Mouse (Mus musculus) forebrain, embryonic 11.5 days (tissue): ENCODE results near the gene Mtmr3. TPM values are rescaled to one million over a fixed set of nuclear protein-coding genes. Genes with fewer than 3 reads are reported as not detected.

Experiments
- ATAC-seq: fragments of 200-750 bp; cut with Nextera tagmentation; replicated peaks from 2 replicates; pipeline ENCODE4 v1.8.0; 2017; ENCODE audit warnings: moderate TSS enrichment; ENCODE audit not compliant: low FRiP score
- DNase-seq: peaks from one replicate; pipeline ENCODE4 v3.0.0-alpha.2; 2017; ENCODE audit warnings: low spot score
- H3K27ac ChIP-seq: fragments of 300-500 bp; sonication (generic); 2 replicates; pipeline ENCODE4 v1.5.1; 2014; ENCODE audit warnings: low read depth, low read length
- H3K27me3 ChIP-seq: fragments of 300-500 bp; sonication (generic); 2 replicates; pipeline ENCODE4 v1.6.1; 2014; ENCODE audit warnings: mild to moderate bottlenecking, low read length, mixed read lengths; ENCODE audit not compliant: control insufficient read depth, insufficient read depth
- H3K36me3 ChIP-seq: fragments of 300-500 bp; sonication (generic); 2 replicates; pipeline ENCODE4 v1.6.1; 2014; ENCODE audit warnings: mild to moderate bottlenecking, low read length, moderate library complexity, mixed read lengths; ENCODE audit not compliant: control insufficient read depth, insufficient read depth
- H3K4me1 ChIP-seq: fragments of 300-500 bp; sonication (generic); replicated peaks from 2 replicates; pipeline ENCODE4 v1.6.1; 2014; ENCODE audit warnings: low read length, mixed read lengths; ENCODE audit not compliant: control insufficient read depth, insufficient read depth
- H3K4me2 ChIP-seq: fragments of 300-500 bp; sonication (generic); 2 replicates; pipeline ENCODE4 v1.6.1; 2014; ENCODE audit warnings: low read depth, mild to moderate bottlenecking, low read length, moderate library complexity, mixed read lengths; ENCODE audit not compliant: severe bottlenecking
- H3K4me3 ChIP-seq: fragments of 300-500 bp; sonication (generic); 2 replicates; pipeline ENCODE4 v1.5.1; 2014; ENCODE audit warnings: low read depth, low read length
- H3K9ac ChIP-seq: fragments of 300-500 bp; sonication (generic); 2 replicates; pipeline ENCODE4 v1.6.1; 2014; ENCODE audit warnings: low read length
- H3K9me3 ChIP-seq: fragments of 300-500 bp; sonication (generic); 2 replicates; pipeline ENCODE4 v1.6.1; 2016; ENCODE audit warnings: low read length, mixed read lengths; ENCODE audit not compliant: control insufficient read depth
- WGBS: fragments of 180-500 bp; shearing (Covaris S2); extraction: QIAGEN DNeasy Blood & Tissue Kit; methylation state at CpG from one replicate; pipeline ENCODE4 v1.1.7; 2014; 5-methylcytosine and 5-hydroxymethylcytosine counted together
- polyA plus RNA-seq: library from polyadenylated mRNA; unstranded; fragments of >200 nt; fragmentation: Nextera tagmentation; extraction: Ambion mirVana; gene quantifications from 2 replicates; pipeline ENCODE4 v1.2.1, GENCODE M21; 2014

Gene Mtmr3
- polyA plus RNA-seq, 1 experiment from 2014 or later = 43.1 TPM

DNA sequence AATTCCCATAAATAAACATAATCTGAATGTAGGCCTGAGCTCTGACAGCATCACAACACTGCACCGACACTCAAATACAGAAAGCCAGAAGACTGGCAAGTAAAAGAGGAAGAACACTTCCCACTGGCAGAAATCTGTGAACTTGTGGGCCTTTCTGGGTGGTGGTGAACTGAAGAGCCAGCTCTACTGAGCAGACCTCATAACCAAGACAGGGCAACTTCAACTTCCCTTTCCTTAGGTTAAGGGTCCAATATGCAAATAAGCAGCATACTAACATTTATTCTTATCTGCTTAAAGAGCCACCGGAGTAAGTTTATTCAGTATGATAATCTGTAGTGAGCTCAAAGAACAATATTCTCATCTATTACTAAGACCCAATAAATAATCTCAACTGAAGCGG is 67.5 kb downstream of the Mtmr3 start:
- Histone ChIP-seq H3K4me1 (no peaks in the 10 kb centered on the region), H3K4me2 (no peak overlapping the region), H3K27ac (no peak overlapping the region), H3K27me3 (no peaks in the 10 kb centered on the region), H3K36me3 (peaks cover 6% of the 10 kb centered on the region; the same call in 1 of the 2 replicates), H3K4me3 (no peak overlapping the region), H3K9me3 (no peaks in the 10 kb centered on the region), H3K9ac (no peak overlapping the region)
- no peak for ATAC-seq
- no peak for DNase-seq
- WGBS = 96% methylated on average over 3 of the region's 3 CpGs

DNA sequence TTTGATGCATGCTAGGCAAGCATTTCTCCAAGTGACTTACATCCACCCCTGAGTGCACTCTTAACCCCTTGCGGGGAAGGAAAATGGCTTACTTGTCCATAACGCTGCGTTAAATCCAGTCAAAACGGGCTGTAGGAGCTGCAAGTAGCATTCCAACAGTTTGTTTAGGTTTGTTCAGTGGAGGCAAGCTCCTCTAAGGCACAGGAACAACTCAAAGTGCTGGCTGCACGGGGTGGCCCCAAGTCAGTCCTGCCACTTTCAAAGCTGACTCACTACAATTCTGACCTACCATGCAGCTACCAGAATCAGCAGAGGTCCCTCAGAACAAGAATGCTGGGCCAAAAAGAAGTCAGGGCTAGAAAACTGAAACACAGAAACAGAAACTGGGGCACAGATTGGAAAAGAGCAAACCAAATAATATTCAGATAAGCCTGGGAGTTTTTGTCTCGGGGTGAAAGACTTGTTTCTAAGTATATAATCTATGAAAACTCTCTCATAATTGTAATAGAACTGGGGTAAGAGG is 72.5 kb downstream of the Mtmr3 start:
- H3K9ac ChIP-seq = no peak overlapping the region
- DNase-seq (no peak), ATAC-seq (no peak)
- peaks cover 2% of the 10 kb centered on the region; the same call in 1 of the 2 replicates for H3K36me3 ChIP-seq
- no peaks in the 10 kb centered on the region for H3K27me3 ChIP-seq
- no peak overlapping the region for H3K4me2 ChIP-seq
- H3K4me1 ChIP-seq = no peaks in the 10 kb centered on the region
- H3K4me3 ChIP-seq = no peak overlapping the region
- no peaks in the 10 kb centered on the region for H3K9me3 ChIP-seq
- WGBS = 95% methylated on average over 6 of the region's 6 CpGs
- H3K27ac ChIP-seq = no peak overlapping the region

DNA sequence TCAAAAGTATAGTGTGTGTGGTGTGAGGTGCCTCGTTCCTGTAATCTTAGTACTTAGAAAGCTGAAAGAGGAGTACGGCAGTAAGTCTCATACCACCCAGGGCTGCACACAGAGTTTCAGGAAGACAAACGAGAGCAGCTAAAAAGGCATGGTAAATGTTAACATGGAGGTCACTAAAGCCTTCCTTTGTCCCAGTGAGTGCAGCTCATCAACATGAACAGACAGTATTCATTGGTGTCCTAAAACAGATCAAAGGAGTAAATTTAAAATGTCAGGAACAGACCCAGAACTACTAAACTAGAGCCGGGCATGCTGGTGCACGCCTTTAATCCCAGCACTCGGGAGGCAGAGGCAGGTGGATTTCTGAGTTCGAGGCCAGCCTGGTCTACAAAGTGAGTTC is 75.7 kb downstream of the Mtmr3 start:
- no peaks in the 10 kb centered on the region for H3K9me3 ChIP-seq
- no peak overlapping the region for H3K4me3 ChIP-seq
- H3K36me3 ChIP-seq = no peaks in the 10 kb centered on the region
- DNase-seq (no peak), ATAC-seq (no peak)
- H3K4me1 ChIP-seq = no peaks in the 10 kb centered on the region
- WGBS = 86% methylated on average over 7 of the region's 7 CpGs
- no peak overlapping the region for H3K27ac ChIP-seq
- no peaks in the 10 kb centered on the region for H3K27me3 ChIP-seq
- H3K9ac ChIP-seq = no peak overlapping the region
- no peak overlapping the region for H3K4me2 ChIP-seq

DNA sequence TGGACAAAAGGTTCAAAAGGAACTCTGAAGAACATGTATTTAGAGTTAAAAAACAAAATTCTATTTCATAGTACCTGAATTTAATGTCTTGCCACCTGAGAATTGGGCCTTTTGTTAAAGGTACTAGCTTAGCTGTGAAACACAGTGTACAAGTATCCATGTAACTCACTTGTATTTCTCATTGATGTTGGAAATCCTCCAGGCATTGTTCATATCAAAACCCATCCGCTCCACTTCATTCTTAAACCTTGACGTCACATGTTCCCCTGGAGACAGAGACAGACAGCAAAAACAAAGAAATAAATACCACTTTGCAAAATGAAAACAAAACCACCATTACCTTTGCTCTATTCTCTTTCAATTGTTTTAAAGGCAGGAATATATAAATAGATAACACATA is 87.2 kb downstream of the Mtmr3 start:
- Histone ChIP-seq H3K27me3 (no peaks in the 10 kb centered on the region), H3K4me3 (no peak overlapping the region), H3K36me3 (peaks cover 3% of the 10 kb centered on the region; the same call in 1 of the 2 replicates), H3K9ac (no peak overlapping the region), H3K4me2 (no peak overlapping the region), H3K27ac (no peak overlapping the region), H3K4me1 (no peaks in the 10 kb centered on the region), H3K9me3 (no peaks in the 10 kb centered on the region)
- ATAC-seq (no peak), DNase-seq (no peak)
- WGBS = 72% methylated on average over 2 of the region's 2 CpGs

DNA sequence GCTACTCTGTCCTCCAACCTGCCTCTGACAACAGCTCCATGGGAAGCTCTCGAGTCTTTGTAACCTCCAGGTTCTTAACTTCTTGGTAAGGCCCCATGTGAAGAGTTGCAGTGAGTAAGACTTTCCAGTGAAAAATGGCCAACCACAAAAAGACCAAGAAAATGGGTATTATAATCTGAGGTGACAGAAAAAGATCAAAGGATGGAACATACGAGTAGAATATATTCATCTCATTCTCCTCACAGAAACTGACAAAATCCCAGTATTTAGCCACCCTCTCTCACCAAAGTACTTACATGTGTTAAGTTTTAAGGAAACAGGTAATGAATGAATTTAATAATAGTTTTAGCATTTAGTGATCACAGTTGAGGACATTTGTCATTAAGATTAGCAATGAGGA is 88.2 kb downstream of the Mtmr3 start:
- 93% methylated on average over 2 of the region's 2 CpGs for WGBS
- peaks cover 3% of the 10 kb centered on the region; the same call in 1 of the 2 replicates for H3K36me3 ChIP-seq
- no peak overlapping the region for H3K27ac ChIP-seq
- DNase-seq (no peak), ATAC-seq (no peak)
- H3K9me3 ChIP-seq = no peaks in the 10 kb centered on the region
- no peak overlapping the region for H3K4me3 ChIP-seq
- no peaks in the 10 kb centered on the region for H3K27me3 ChIP-seq
- no peak overlapping the region for H3K4me2 ChIP-seq
- H3K9ac ChIP-seq = no peak overlapping the region
- no peaks in the 10 kb centered on the region for H3K4me1 ChIP-seq

DNA sequence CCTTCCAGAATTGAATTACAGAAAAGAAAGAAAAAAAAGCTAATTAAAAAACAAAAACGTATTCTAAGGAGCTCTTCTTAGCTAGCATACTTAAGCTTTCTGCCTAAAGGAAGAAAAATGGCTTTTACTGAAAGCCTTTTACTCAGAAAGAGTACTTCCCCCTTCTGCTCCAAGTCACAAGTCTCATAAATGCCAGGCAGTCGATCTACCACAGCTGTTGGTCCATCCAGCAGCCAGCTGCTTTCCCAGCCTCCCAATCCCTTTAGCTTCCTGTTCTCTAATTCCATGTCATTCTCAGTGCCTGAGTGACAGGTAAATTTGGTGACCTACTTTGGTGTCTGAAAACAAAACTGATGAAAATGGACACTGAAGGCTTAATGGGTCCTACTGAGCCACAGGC is 92.5 kb downstream of the Mtmr3 start:
- Histone ChIP-seq H3K9ac (no peak overlapping the region), H3K9me3 (no peaks in the 10 kb centered on the region), H3K27me3 (no peaks in the 10 kb centered on the region), H3K27ac (no peak overlapping the region), H3K36me3 (peaks cover 3% of the 10 kb centered on the region; the same call in 1 of the 2 replicates), H3K4me3 (no peak overlapping the region), H3K4me1 (no peaks in the 10 kb centered on the region), H3K4me2 (no peak overlapping the region)
- DNase-seq = no peak
- WGBS = 81% methylated on average over 2 of the region's 2 CpGs
- ATAC-seq = no peak

DNA sequence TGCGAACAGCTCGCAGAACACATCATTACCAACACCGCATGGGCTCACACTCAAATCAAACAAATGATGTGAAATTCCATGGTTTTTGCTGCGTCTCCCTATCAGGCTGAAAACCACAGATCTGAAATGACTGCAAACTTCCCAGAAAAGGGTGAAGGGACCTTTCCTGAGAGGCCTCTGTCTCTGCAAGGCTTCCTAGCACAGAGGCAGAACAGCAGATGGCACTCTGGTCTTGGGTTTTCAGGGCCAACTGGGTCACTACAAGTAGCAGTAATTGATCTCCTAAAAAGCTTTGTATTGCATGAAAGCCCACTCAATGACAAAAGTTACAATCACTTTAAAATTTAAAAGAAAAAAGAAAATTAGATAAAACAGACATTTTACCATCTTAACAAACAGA is 93.8 kb downstream of the Mtmr3 start:
- DNase-seq (no peak), ATAC-seq (no peak)
- H3K4me2 ChIP-seq = no peak overlapping the region
- H3K9me3 ChIP-seq = no peaks in the 10 kb centered on the region
- H3K27me3 ChIP-seq = no peaks in the 10 kb centered on the region
- H3K4me3 ChIP-seq = no peak overlapping the region
- no peaks in the 10 kb centered on the region for H3K4me1 ChIP-seq
- H3K27ac ChIP-seq = no peak overlapping the region
- WGBS = 93% methylated on average over 4 of the region's 4 CpGs
- H3K36me3 ChIP-seq = peaks cover 3% of the 10 kb centered on the region; the same call in 1 of the 2 replicates
- no peak overlapping the region for H3K9ac ChIP-seq

DNA sequence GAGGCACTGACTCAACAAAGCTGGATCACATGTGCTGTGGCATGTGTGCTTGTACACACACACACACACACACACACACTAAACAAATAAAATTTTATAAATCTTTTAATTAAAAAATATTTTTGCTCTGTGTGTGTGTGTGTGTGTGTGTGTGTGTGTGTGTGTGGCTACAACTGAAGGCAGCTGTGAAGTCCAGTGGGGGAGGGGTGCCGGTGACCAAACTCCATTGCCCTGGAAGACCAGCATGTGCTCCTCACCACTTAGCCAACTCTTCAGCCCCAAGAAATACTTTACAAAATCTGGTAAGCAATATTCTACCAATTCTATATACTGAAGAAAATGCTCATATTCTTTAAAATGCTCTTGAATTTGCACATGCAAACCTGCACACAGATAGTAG is 94.4 kb downstream of the Mtmr3 start:
- Histone ChIP-seq H3K9ac (no peak overlapping the region), H3K27me3 (no peaks in the 10 kb centered on the region), H3K9me3 (no peaks in the 10 kb centered on the region), H3K4me2 (no peak overlapping the region), H3K4me3 (no peak overlapping the region), H3K4me1 (no peaks in the 10 kb centered on the region), H3K27ac (no peak overlapping the region), H3K36me3 (peaks cover 3% of the 10 kb centered on the region; the same call in 1 of the 2 replicates)
- DNase-seq = no peak
- WGBS = 100% methylated on average over 1 of the region's 1 CpGs
- ATAC-seq = no peak

DNA sequence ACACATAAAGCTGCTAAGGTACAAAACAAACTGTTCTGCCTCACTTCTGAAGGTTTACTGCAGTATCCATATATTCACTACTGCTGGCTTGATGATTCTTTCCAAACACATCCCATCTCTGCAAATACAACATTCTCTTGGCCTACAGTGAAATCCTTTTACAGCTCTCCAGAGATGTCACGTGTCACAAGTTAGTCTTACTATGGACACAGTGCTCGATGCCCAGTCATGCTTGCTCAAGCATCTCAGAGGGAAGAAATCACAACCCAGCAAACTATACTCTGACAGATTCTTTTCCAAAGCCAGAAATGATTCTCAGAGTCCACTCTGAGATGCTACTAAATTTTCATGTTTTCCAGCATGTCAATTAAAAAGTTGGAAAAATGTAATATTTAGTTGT is 95.2 kb downstream of the Mtmr3 start:
- Histone ChIP-seq H3K4me3 (no peak overlapping the region), H3K27me3 (no peaks in the 10 kb centered on the region), H3K9me3 (no peaks in the 10 kb centered on the region), H3K27ac (no peak overlapping the region), H3K9ac (no peak overlapping the region), H3K36me3 (peaks cover 5% of the 10 kb centered on the region; the same call in 1 of the 2 replicates), H3K4me2 (no peak overlapping the region), H3K4me1 (no peaks in the 10 kb centered on the region)
- DNase-seq (no peak), ATAC-seq (no peak)
- WGBS = 93% methylated on average over 2 of the region's 2 CpGs
